Mouse (Mus musculus) neural tube, embryonic 12.5 days (tissue): ENCODE results near the gene Tsfm. TPM values are rescaled to one million over a fixed set of nuclear protein-coding genes. Genes with fewer than 3 reads are reported as not detected.

Source experiments
- ATAC-seq: fragments of 200-750 bp; cut with Nextera tagmentation; 2 replicates; pipeline ENCODE4 v1.8.0; 2017; ENCODE audit warnings: low read depth, mild to moderate bottlenecking, moderate TSS enrichment, moderate library complexity; ENCODE audit not compliant: low FRiP score
- H3K27ac ChIP-seq: fragments of 300-500 bp; sonication (generic); 2 replicates; pipeline ENCODE4 v1.5.1; 2016
- H3K27me3 ChIP-seq: fragments of 300-500 bp; sonication (generic); replicated peaks from 2 replicates; pipeline ENCODE4 v1.6.1; 2016; ENCODE audit warnings: mild to moderate bottlenecking
- H3K36me3 ChIP-seq: fragments of 300-500 bp; sonication (generic); 2 replicates; pipeline ENCODE4 v1.6.1; 2016; ENCODE audit warnings: mild to moderate bottlenecking
- H3K4me1 ChIP-seq: fragments of 300-500 bp; sonication (generic); 2 replicates; pipeline ENCODE4 v1.6.1; 2016
- H3K4me2 ChIP-seq: fragments of 300-500 bp; sonication (generic); replicated peaks from 2 replicates; pipeline ENCODE4 v1.6.1; 2016; ENCODE audit warnings: mild to moderate bottlenecking
- H3K4me3 ChIP-seq: fragments of 300-500 bp; sonication (generic); 2 replicates; pipeline ENCODE4 v1.5.1; 2016
- H3K9ac ChIP-seq: fragments of 300-500 bp; sonication (generic); 2 replicates; pipeline ENCODE4 v1.6.1; 2016; ENCODE audit warnings: mild to moderate bottlenecking
- H3K9me3 ChIP-seq: fragments of 300-500 bp; sonication (generic); 2 replicates; pipeline ENCODE4 v1.6.1; 2016; ENCODE audit warnings: mild to moderate bottlenecking
- WGBS: fragments of 180-500 bp; shearing (Covaris S2); methylation state at CpG from one replicate; pipeline ENCODE4 v1.1.7; 2016; 5-methylcytosine and 5-hydroxymethylcytosine counted together
- polyA plus RNA-seq: library from polyadenylated mRNA; unstranded; fragments of >200 nt; fragmentation: Nextera tagmentation; extraction: Ambion mirVana; gene quantifications from 2 replicates; pipeline ENCODE4 v1.2.1, GENCODE M21; 2016

Tsfm gene
- polyA plus RNA-seq, 1 experiment from 2014 or later, result 70.9 TPM

GRCm38 (mm10) chr10:127061513-127061912 is 30.9 kb upstream of the Tsfm start:
- H3K27ac ChIP-seq, result no peak overlapping the region
- no peak overlapping the region for H3K4me3 ChIP-seq
- H3K27me3 ChIP-seq, result no peaks in the 10 kb centered on the region
- ATAC-seq, result no peak
- H3K9ac ChIP-seq, result no peak overlapping the region
- no peaks in the 10 kb centered on the region for H3K9me3 ChIP-seq
- peaks cover 29% of the 10 kb centered on the region for H3K36me3 ChIP-seq
- H3K4me1 ChIP-seq, result peaks cover 41% of the 10 kb centered on the region
- peak overlapping the region; percentile 95; the same call in 1 of the 2 replicates for H3K4me2 ChIP-seq
- 78% methylated on average over 2 of the region's 2 CpGs for WGBS

GRCm38 (mm10) chr10:127061085-127061484 is 30.4 kb upstream of the Tsfm start:
- Histone ChIP-seq H3K36me3 (peaks cover 29% of the 10 kb centered on the region), H3K4me3 (peak overlapping the region; percentile 92; the same call in 1 of the 2 replicates), H3K9ac (peak overlapping the region; percentile 97), H3K27me3 (no peaks in the 10 kb centered on the region), H3K27ac (peak overlapping the region; percentile 82; the same call in 1 of the 2 replicates), H3K4me1 (peaks cover 39% of the 10 kb centered on the region), H3K4me2 (peak overlapping the region; percentile 95), H3K9me3 (no peaks in the 10 kb centered on the region)
- WGBS, result 31% methylated on average over 5 of the region's 5 CpGs
- no peak for ATAC-seq

- peak; percentile 26 for ATAC-seq
- Histone ChIP-seq H3K36me3 (peaks cover 29% of the 10 kb centered on the region), H3K4me2 (peak within 1 kb of the TSS; percentile 95), H3K9ac (peak within 1 kb of the TSS; percentile 97), H3K27me3 (no peaks in the 10 kb centered on the region), H3K27ac (peak within 1 kb of the TSS; percentile 82), H3K4me1 (peaks cover 35% of the 10 kb centered on the region), H3K4me3 (peak within 1 kb of the TSS; percentile 92), H3K9me3 (no peaks in the 10 kb centered on the region)
- WGBS, result 2% methylated on average over 63 of the region's 72 CpGs
Observed at GRCm38 (mm10) chr10:127059968-127060916, 29.6 kb upstream of the Tsfm start, which contains the start of gene March9. TSS of gene March9 (minus strand) at chr10:127060184.

- ATAC-seq, result 0 out of 2 replicates have a peak, but pooled peaks have one; percentile 3
- H3K9ac ChIP-seq, result peak overlapping the region; percentile 97
- H3K4me2 ChIP-seq, result peak overlapping the region; percentile 95
- under 1% methylated on average over 67 of the region's 92 CpGs for WGBS
- H3K4me1 ChIP-seq, result peaks cover 27% of the 10 kb centered on the region
- H3K36me3 ChIP-seq, result peaks cover 31% of the 10 kb centered on the region
- H3K4me3 ChIP-seq, result peak overlapping the region; percentile 92
- no peaks in the 10 kb centered on the region for H3K9me3 ChIP-seq
- H3K27ac ChIP-seq, result peak overlapping the region; percentile 82
- no peaks in the 10 kb centered on the region for H3K27me3 ChIP-seq
Observed at GRCm38 (mm10) chr10:127059174-127059967, 28.7 kb upstream of the Tsfm start.

- peak overlapping the region; percentile 95 for H3K4me2 ChIP-seq
- 7% methylated on average over 8 of the region's 8 CpGs for WGBS
- H3K4me3 ChIP-seq, result peak overlapping the region; percentile 92
- no peaks in the 10 kb centered on the region for H3K9me3 ChIP-seq
- no peak for ATAC-seq
- peaks cover 35% of the 10 kb centered on the region for H3K36me3 ChIP-seq
- H3K9ac ChIP-seq, result peak overlapping the region; percentile 97
- peaks cover 27% of the 10 kb centered on the region for H3K4me1 ChIP-seq
- H3K27me3 ChIP-seq, result no peaks in the 10 kb centered on the region
- H3K27ac ChIP-seq, result no peak overlapping the region; the same call in 1 of the 2 replicates
Observed at GRCm38 (mm10) chr10:127058708-127059107, 28.1 kb upstream of the Tsfm start.

GRCm38 (mm10) chr10:127058161-127058560 is 27.5 kb upstream of the Tsfm start:
- peaks cover 27% of the 10 kb centered on the region for H3K4me1 ChIP-seq
- H3K9ac ChIP-seq, result peak overlapping the region; percentile 97
- 2% methylated on average over 9 of the region's 9 CpGs for WGBS
- peak overlapping the region; percentile 92 for H3K4me3 ChIP-seq
- peaks cover 41% of the 10 kb centered on the region for H3K36me3 ChIP-seq
- no peaks in the 10 kb centered on the region for H3K27me3 ChIP-seq
- no peaks in the 10 kb centered on the region for H3K9me3 ChIP-seq
- H3K4me2 ChIP-seq, result peak overlapping the region; percentile 95
- ATAC-seq, result peak; percentile 15; the same call in 1 of the 2 replicates
- H3K27ac ChIP-seq, result no peak overlapping the region

GRCm38 (mm10) chr10:127056490-127056889 is 25.9 kb upstream of the Tsfm start:
- no peak overlapping the region for H3K9ac ChIP-seq
- H3K36me3 ChIP-seq, result peaks cover 41% of the 10 kb centered on the region
- H3K4me3 ChIP-seq, result no peak overlapping the region
- no peaks in the 10 kb centered on the region for H3K9me3 ChIP-seq
- H3K4me1 ChIP-seq, result peaks cover 27% of the 10 kb centered on the region
- no peak for ATAC-seq
- WGBS, result 91% methylated on average over 20 of the region's 20 CpGs
- H3K4me2 ChIP-seq, result no peak overlapping the region
- H3K27me3 ChIP-seq, result peaks cover 12% of the 10 kb centered on the region
- no peak overlapping the region for H3K27ac ChIP-seq

- Histone ChIP-seq H3K9me3 (no peaks in the 10 kb centered on the region), H3K9ac (no peak overlapping the region), H3K27me3 (peaks cover 22% of the 10 kb centered on the region), H3K36me3 (peaks cover 41% of the 10 kb centered on the region), H3K4me2 (no peak overlapping the region), H3K4me3 (no peak overlapping the region), H3K27ac (no peak overlapping the region), H3K4me1 (peaks cover 23% of the 10 kb centered on the region)
- ATAC-seq, result no peak
- 91% methylated on average over 8 of the region's 8 CpGs for WGBS
Observed at GRCm38 (mm10) chr10:127055406-127055805, 24.8 kb upstream of the Tsfm start.

- ATAC-seq, result no peak
- H3K4me1 ChIP-seq, result peaks cover 20% of the 10 kb centered on the region
- peaks cover 30% of the 10 kb centered on the region for H3K27me3 ChIP-seq
- no peak overlapping the region for H3K4me2 ChIP-seq
- 67% methylated on average over 4 of the region's 4 CpGs for WGBS
- H3K4me3 ChIP-seq, result no peak overlapping the region
- no peaks in the 10 kb centered on the region for H3K9me3 ChIP-seq
- peaks cover 41% of the 10 kb centered on the region for H3K36me3 ChIP-seq
- H3K27ac ChIP-seq, result no peak overlapping the region
- H3K9ac ChIP-seq, result no peak overlapping the region
Observed at GRCm38 (mm10) chr10:127054646-127055045, 24.0 kb upstream of the Tsfm start.

GRCm38 (mm10) chr10:127050119-127050474 is 19.5 kb upstream of the Tsfm start:
- no peak overlapping the region for H3K9ac ChIP-seq
- 20% methylated on average over 10 of the region's 10 CpGs for WGBS
- ATAC-seq, result 0 out of 2 replicates have a peak, but pooled peaks have one; percentile 18

GRCm38 (mm10) chr10:127049395-127050118 is 18.9 kb upstream of the Tsfm start:
- no peaks in the 10 kb centered on the region for H3K9me3 ChIP-seq
- H3K4me1 ChIP-seq, result no peaks in the 10 kb centered on the region
- no peak overlapping the region for H3K9ac ChIP-seq
- H3K4me3 ChIP-seq, result no peak overlapping the region
- WGBS, result 4% methylated on average over 29 of the region's 29 CpGs
- peaks cover 19% of the 10 kb centered on the region for H3K36me3 ChIP-seq
- no peak overlapping the region; the same call in 1 of the 2 replicates for H3K4me2 ChIP-seq
- H3K27ac ChIP-seq, result no peak overlapping the region
- H3K27me3 ChIP-seq, result peaks cover 59% of the 10 kb centered on the region
- peak; percentile 11; the same call in 1 of the 2 replicates for ATAC-seq

More at GRCm38 (mm10) chr10:127050119-127050474, 19.5 kb upstream of the Tsfm start:
- no peak overlapping the region for H3K4me2 ChIP-seq
- no peak overlapping the region for H3K4me3 ChIP-seq
- peaks cover 19% of the 10 kb centered on the region for H3K36me3 ChIP-seq
- H3K27me3 ChIP-seq, result peaks cover 59% of the 10 kb centered on the region
- H3K4me1 ChIP-seq, result no peaks in the 10 kb centered on the region
- no peak overlapping the region for H3K27ac ChIP-seq
- H3K9me3 ChIP-seq, result no peaks in the 10 kb centered on the region
